In the genomic region with DNA sequence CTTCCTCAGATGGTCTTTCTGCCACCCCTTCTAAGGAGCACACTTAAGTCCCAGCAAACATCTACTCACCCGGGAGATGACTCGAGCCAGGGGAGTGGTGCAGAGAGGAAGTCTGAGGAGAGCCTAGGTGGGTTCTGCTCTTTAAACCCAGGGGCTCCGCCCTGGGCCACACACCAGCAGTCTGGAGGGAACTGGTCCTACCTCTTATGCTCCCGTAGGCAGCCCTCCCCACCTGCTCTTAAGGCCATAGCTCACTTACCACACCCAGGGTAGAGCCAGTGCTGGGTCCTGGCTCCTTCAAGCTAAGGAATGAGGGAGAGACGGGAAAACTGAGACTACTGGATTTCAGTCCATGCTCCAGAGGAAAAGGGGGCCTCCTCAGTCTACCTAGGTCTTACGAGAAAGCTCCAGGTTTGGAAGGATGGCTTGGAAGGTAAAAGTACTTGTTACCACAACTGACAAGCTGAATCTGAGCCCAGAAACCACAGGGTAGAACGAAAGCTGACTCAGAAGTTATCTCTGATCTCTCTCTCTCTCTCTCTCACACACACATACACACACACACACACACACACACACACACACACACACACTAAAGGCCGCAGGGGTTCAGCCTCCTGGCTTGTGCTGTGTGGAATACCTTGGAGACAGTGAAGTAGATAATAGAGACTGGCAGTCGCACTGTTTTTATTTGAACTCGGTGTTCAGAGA, we compare ENCODE assay signal across 11 mouse cellular contexts. TPM values are rescaled to one million over a fixed set of nuclear protein-coding genes. Genes with fewer than 3 reads are reported as not detected.
DNase-seq lines count a peak whose midpoint lies in the region; ATAC-seq and TF ChIP-seq lines count a peak whose summit lies in the region.
"Had no signal": no experiment of that assay in that cellular context is flagged by ENCODE, and none has a peak within 500 bp of the region (broad histone marks: within the 10 kb centered on the region; RNA-seq: fewer than 3 reads in every experiment).

A gene (minus strand): TSS at position 471 of the 711 bp plus-strand sequence.

- H3K27me3 ChIP-seq in kidney, adult 2 months (replicated peaks; ENCODE audit: control insufficient read depth, insufficient read depth, low read length): no peaks in the 10 kb centered on the region
- no peaks in the 10 kb centered on the region for H3K27me3 ChIP-seq in lung, postnatal 0 days (replicated peaks; ENCODE audit: insufficient read depth, low read length)
- no peaks in the 10 kb centered on the region for H3K27me3 ChIP-seq in midbrain, embryonic 13.5 days
- H3K27me3 ChIP-seq: forebrain, embryonic 13.5 days; neural tube, embryonic 12.5 days; Patski had no signal

- no peak for TF ChIP-seq CTCF in kidney, adult 2 months (conservative IDR thresholded peaks at IDR 0.05; ENCODE audit: insufficient read depth, insufficient read length, low read depth, low read length)
- no peak for TF ChIP-seq CTCF in lung, postnatal 0 days (IDR thresholded peaks at IDR 0.05)

- peak; percentile 88 for ATAC-seq in lung, postnatal 0 days
- no peak for ATAC-seq in midbrain, embryonic 13.5 days
- ATAC-seq: forebrain, embryonic 13.5 days; Patski had no signal

- no peak within 1 kb of the TSS for H3K9ac ChIP-seq in lung, postnatal 0 days (replicated peaks; ENCODE audit: low read depth)
- H3K9ac ChIP-seq in midbrain, embryonic 13.5 days (replicated peaks): no peak within 1 kb of the TSS
- H3K9ac ChIP-seq: forebrain, embryonic 13.5 days; neural tube, embryonic 12.5 days had no signal

- no peaks in the 10 kb centered on the region for H3K36me3 ChIP-seq in kidney, adult 2 months (ENCODE audit: control insufficient read depth, insufficient read depth, low read length)
- no peaks in the 10 kb centered on the region for H3K36me3 ChIP-seq in lung, postnatal 0 days (ENCODE audit: insufficient read depth, low read length)
- no peaks in the 10 kb centered on the region for H3K36me3 ChIP-seq in midbrain, embryonic 13.5 days
- H3K36me3 ChIP-seq: heart, embryonic 10.5 days; neural tube, embryonic 12.5 days had no signal

- no peak for TF ChIP-seq POLR2A in kidney, adult 2 months (IDR thresholded peaks at IDR 0.05; ENCODE audit: low read depth, low read length)

- peak within 1 kb of the TSS; percentile 30 for H3K4me3 ChIP-seq in kidney, adult 2 months (ENCODE audit: insufficient read depth, low read depth, low read length)
- no peak within 1 kb of the TSS for H3K4me3 ChIP-seq in lung, postnatal 0 days (ENCODE audit: low read depth, low read length)
- no peak within 1 kb of the TSS for H3K4me3 ChIP-seq in midbrain, embryonic 13.5 days (replicated peaks)
- H3K4me3 ChIP-seq: forebrain, embryonic 13.5 days; heart, embryonic 10.5 days; neural tube, embryonic 12.5 days had no signal

- DNase-seq in CD4-positive, CD25-positive, alpha-beta regulatory T cell, adult 2 months (ENCODE audit: low read depth, low spot score): peak; percentile 43
- DNase-seq in ES-CJ7 (ENCODE audit: low read depth, low spot score): peak; percentile 78
- peak; percentile 69 for DNase-seq in kidney, adult 2 months
- peak; percentile 59 for DNase-seq in lung, postnatal 0 days (ENCODE audit: low spot score)
- DNase-seq in adrenal gland, postnatal 36 days: no peak
- DNase-seq in layer of hippocampus, adult 9-11 months: no peak

- no peak for TF ChIP-seq EP300 in lung, postnatal 0 days (IDR thresholded peaks at IDR 0.05)

- no peak within 1 kb of the TSS for H3K4me2 ChIP-seq in lung, postnatal 0 days (replicated peaks; ENCODE audit: low read depth, low read length)
- no peak within 1 kb of the TSS for H3K4me2 ChIP-seq in midbrain, embryonic 13.5 days (replicated peaks)
- H3K4me2 ChIP-seq: forebrain, embryonic 13.5 days; neural tube, embryonic 12.5 days had no signal

- WGBS in kidney, adult 2 months: 51% methylated on average over 10 of the region's 10 CpGs
- 45% methylated on average over 10 of the region's 10 CpGs for WGBS in lung, postnatal 0 days
- 80% methylated on average over 10 of the region's 10 CpGs for WGBS in midbrain, embryonic 13.5 days

- peaks cover 5% of the 10 kb centered on the region; the same call in 1 of the 2 replicates for H3K4me1 ChIP-seq in kidney, adult 2 months (ENCODE audit: control insufficient read depth, insufficient read depth, low read length)
- no peaks in the 10 kb centered on the region for H3K4me1 ChIP-seq in lung, postnatal 0 days (ENCODE audit: insufficient read depth, low read depth, low read length)
- no peaks in the 10 kb centered on the region for H3K4me1 ChIP-seq in midbrain, embryonic 13.5 days (replicated peaks)
- H3K4me1 ChIP-seq: forebrain, embryonic 13.5 days; neural tube, embryonic 12.5 days had no signal

- peak within 1 kb of the TSS; percentile 68 for H3K27ac ChIP-seq in kidney, adult 2 months (ENCODE audit: insufficient read depth, low read depth, low read length)
- 0 out of 2 replicates have a peak within 1 kb of the TSS, but pooled peaks have one; percentile 26 for H3K27ac ChIP-seq in lung, postnatal 0 days (ENCODE audit: low read length)
- H3K27ac ChIP-seq in midbrain, embryonic 13.5 days: no peak within 1 kb of the TSS
- H3K27ac ChIP-seq: forebrain, embryonic 13.5 days; heart, embryonic 10.5 days; neural tube, embryonic 12.5 days had no signal

- no peaks in the 10 kb centered on the region for H3K9me3 ChIP-seq in lung, postnatal 0 days (ENCODE audit: low read length)
- no peaks in the 10 kb centered on the region for H3K9me3 ChIP-seq in midbrain, embryonic 13.5 days
- H3K9me3 ChIP-seq: forebrain, embryonic 13.5 days; heart, embryonic 10.5 days; neural tube, embryonic 12.5 days had no signal

RNA-seq across cellular contexts. Expression of the gene that starts here (rescaled TPM):
- polyA plus RNA-seq in kidney, adult 2 months (2012; rRNA removed): 196 and 213 TPM in 2 replicates
- 12.4 and 19.8 TPM in 2 replicates for polyA plus RNA-seq in lung, postnatal 0 days (2015; fragmentation: Nextera tagmentation; extraction: Ambion mirVana)
- polyA plus RNA-seq in midbrain, embryonic 13.5 days (2015; fragmentation: Nextera tagmentation; extraction: Ambion mirVana): 5.2 TPM in 2 replicates
- not detected for total RNA-seq in adrenal gland, postnatal 36 days (2021)

Comparison
In these comparisons a context has a peak if more than half of its experiments do, and no peak if none do; other contexts are left out.
1. DNase-seq: peak in CD4-positive, CD25-positive, alpha-beta regulatory T cell, adult 2 months (single experiment), ES-CJ7 (single experiment), kidney, adult 2 months (single experiment) and lung, postnatal 0 days (single experiment); none in adrenal gland, postnatal 36 days (0 of 2) and layer of hippocampus, adult 9-11 months (single experiment).